Mouse (Mus musculus) midbrain, embryonic 15.5 days (tissue): ENCODE measurements around the gene Plb1. TPM values are rescaled to one million over a fixed set of nuclear protein-coding genes. Genes with fewer than 3 reads are reported as not detected.

Experiments used
- ATAC-seq: fragments of 200-750 bp; cut with Nextera tagmentation; replicated peaks from 2 replicates; pipeline ENCODE4 v1.8.0; 2017; ENCODE audit warnings: moderate TSS enrichment
- H3K27ac ChIP-seq: fragments of 300-500 bp; sonication (generic); 2 replicates; pipeline ENCODE4 v1.5.1; 2015; ENCODE audit warnings: mild to moderate bottlenecking, inconsistent platforms
- H3K27me3 ChIP-seq: fragments of 300-500 bp; sonication (generic); replicated peaks from 2 replicates; pipeline ENCODE4 v1.6.1; 2015; ENCODE audit warnings: inconsistent platforms
- H3K36me3 ChIP-seq: fragments of 300-500 bp; sonication (generic); replicated peaks from 2 replicates; pipeline ENCODE4 v1.6.1; 2015; ENCODE audit warnings: inconsistent platforms
- H3K4me1 ChIP-seq: fragments of 300-500 bp; sonication (generic); 2 replicates; pipeline ENCODE4 v1.6.1; 2015; ENCODE audit warnings: inconsistent platforms
- H3K4me2 ChIP-seq: fragments of 300-500 bp; sonication (generic); 2 replicates; pipeline ENCODE4 v1.6.1; 2015; ENCODE audit warnings: inconsistent platforms, mild to moderate bottlenecking, moderate library complexity
- H3K4me3 ChIP-seq: fragments of 300-500 bp; sonication (generic); 2 replicates; pipeline ENCODE4 v1.5.1; 2015; ENCODE audit warnings: mild to moderate bottlenecking, inconsistent platforms
- H3K9ac ChIP-seq: fragments of 300-500 bp; sonication (generic); 2 replicates; pipeline ENCODE4 v1.6.1; 2015; ENCODE audit warnings: mild to moderate bottlenecking, inconsistent platforms
- H3K9me3 ChIP-seq: fragments of 300-500 bp; sonication (generic); 2 replicates; pipeline ENCODE4 v1.6.1; 2016; ENCODE audit warnings: inconsistent platforms
- WGBS: fragments of 180-500 bp; shearing (Covaris S2); methylation state at CpG from one replicate; pipeline ENCODE4 v1.1.7; 2015; ENCODE audit warnings: mixed read lengths; 5-methylcytosine and 5-hydroxymethylcytosine counted together
- polyA plus RNA-seq: library from polyadenylated mRNA; unstranded; fragments of >200 nt; fragmentation: Nextera tagmentation; extraction: Ambion mirVana; gene quantifications from 2 replicates; pipeline ENCODE4 v1.2.1, GENCODE M21; 2015

Gene Plb1
- polyA plus RNA-seq, 1 experiment from 2014 or later = 0.12 TPM

GRCm38 (mm10) chr5:32340246-32340645, 107.7 kb downstream of the Plb1 start:
- no peaks in the 10 kb centered on the region for H3K27me3 ChIP-seq
- no peak for ATAC-seq
- WGBS = 79% methylated on average over 1 of the region's 1 CpGs
- no peaks in the 10 kb centered on the region for H3K9me3 ChIP-seq
- H3K27ac ChIP-seq = no peak overlapping the region
- H3K4me2 ChIP-seq = no peak overlapping the region
- H3K4me1 ChIP-seq = peaks cover 2% of the 10 kb centered on the region
- H3K4me3 ChIP-seq = no peak overlapping the region
- no peaks in the 10 kb centered on the region for H3K36me3 ChIP-seq
- no peak overlapping the region for H3K9ac ChIP-seq

DNA sequence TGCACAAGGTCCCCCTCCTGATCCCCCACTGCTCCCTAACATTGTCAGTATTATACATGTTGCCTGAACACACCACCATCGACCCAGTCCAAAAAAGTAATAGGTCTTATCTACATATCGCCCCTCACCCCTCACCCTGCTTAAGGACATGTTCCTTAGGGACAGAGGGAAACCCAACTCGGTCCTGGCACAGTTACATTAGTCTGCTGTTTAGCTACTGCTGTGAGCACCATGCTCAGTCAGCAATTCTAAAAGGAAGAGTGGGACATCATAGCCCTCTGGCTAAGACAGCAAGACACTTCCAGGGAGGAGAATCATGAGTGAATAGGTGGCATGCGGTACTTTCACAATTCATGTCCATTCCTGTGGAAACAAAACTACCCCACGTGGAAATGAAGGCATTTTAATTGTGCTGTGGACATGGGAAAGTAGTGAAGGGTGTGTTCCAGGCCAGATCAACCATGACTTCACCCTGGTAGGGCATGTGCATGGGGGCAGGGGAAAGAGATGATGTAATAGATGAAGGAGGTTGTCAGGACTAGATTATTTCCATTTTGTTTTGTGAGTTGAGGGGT, 110.3 kb downstream of the Plb1 start:
- no peaks in the 10 kb centered on the region for H3K36me3 ChIP-seq
- H3K4me1 ChIP-seq = no peaks in the 10 kb centered on the region
- H3K4me2 ChIP-seq = no peak overlapping the region
- H3K27me3 ChIP-seq = no peaks in the 10 kb centered on the region
- H3K9ac ChIP-seq = no peak overlapping the region
- no peak for ATAC-seq
- no peak overlapping the region for H3K27ac ChIP-seq
- 70% methylated on average over 5 of the region's 5 CpGs for WGBS
- H3K9me3 ChIP-seq = no peaks in the 10 kb centered on the region
- H3K4me3 ChIP-seq = no peak overlapping the region

- H3K27me3 ChIP-seq = no peaks in the 10 kb centered on the region
- no peak overlapping the region for H3K9ac ChIP-seq
- ATAC-seq = peak; percentile 78
- no peaks in the 10 kb centered on the region for H3K36me3 ChIP-seq
- no peaks in the 10 kb centered on the region for H3K9me3 ChIP-seq
- WGBS = 40% methylated on average over 10 of the region's 10 CpGs
- H3K27ac ChIP-seq = peak overlapping the region; percentile 34; the same call in 1 of the 2 replicates
- no peak overlapping the region for H3K4me3 ChIP-seq
- no peaks in the 10 kb centered on the region for H3K4me1 ChIP-seq
- no peak overlapping the region for H3K4me2 ChIP-seq
Measured at GRCm38 (mm10) chr5:32346025-32346912, 113.8 kb downstream of the Plb1 start.

GRCm38 (mm10) chr5:32349718-32350117, 117.2 kb downstream of the Plb1 start:
- no peak for ATAC-seq
- H3K4me3 ChIP-seq = no peak overlapping the region
- no peak overlapping the region for H3K9ac ChIP-seq
- 91% methylated on average over 3 of the region's 3 CpGs for WGBS
- H3K27ac ChIP-seq = no peak overlapping the region
- no peaks in the 10 kb centered on the region for H3K36me3 ChIP-seq
- no peak overlapping the region for H3K4me2 ChIP-seq
- no peaks in the 10 kb centered on the region for H3K9me3 ChIP-seq
- no peaks in the 10 kb centered on the region for H3K4me1 ChIP-seq
- H3K27me3 ChIP-seq = no peaks in the 10 kb centered on the region

DNA sequence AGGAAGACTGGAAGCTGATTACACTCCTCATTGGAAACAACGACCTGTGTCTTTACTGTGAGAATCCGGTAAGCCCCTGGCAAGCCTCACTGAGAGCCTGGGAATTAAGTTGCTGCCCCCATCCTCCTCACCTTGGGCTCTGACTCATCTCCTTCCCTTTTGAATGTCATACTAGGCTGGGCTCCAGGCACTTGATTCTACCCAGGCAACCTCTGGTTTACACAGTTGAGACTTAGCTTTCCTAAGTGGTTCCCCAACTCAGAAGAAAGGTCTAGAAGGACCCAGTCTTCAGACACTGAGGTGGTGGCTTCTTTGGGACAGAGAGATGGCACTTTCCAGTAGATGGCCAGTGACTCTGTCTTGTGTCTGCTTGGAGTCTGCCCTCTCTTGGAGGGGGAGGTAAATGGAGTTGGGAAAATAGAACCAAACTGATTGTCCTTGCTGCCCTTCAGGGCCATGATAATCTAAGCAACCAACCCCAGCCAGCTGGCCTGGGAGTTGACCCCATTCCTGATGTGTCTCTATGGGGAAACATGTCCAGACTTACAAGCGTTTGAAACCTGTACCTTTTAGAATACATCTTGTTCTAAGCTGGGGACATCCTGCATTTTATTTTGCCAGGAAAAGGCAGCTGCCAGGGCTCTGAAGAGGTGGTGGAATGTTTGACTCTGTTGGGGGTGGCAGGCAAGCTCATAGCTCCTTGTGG, 118.2 kb downstream of the Plb1 start:
- no peak for ATAC-seq
- WGBS = 80% methylated on average over 3 of the region's 3 CpGs
- H3K27ac ChIP-seq = no peak overlapping the region
- no peaks in the 10 kb centered on the region for H3K27me3 ChIP-seq
- no peak overlapping the region for H3K4me2 ChIP-seq
- no peaks in the 10 kb centered on the region for H3K36me3 ChIP-seq
- no peaks in the 10 kb centered on the region for H3K9me3 ChIP-seq
- H3K4me3 ChIP-seq = no peak overlapping the region
- H3K9ac ChIP-seq = no peak overlapping the region
- H3K4me1 ChIP-seq = no peaks in the 10 kb centered on the region

- no peaks in the 10 kb centered on the region for H3K9me3 ChIP-seq
- H3K36me3 ChIP-seq = no peaks in the 10 kb centered on the region
- no peak overlapping the region for H3K4me3 ChIP-seq
- WGBS = 84% methylated on average over 4 of the region's 4 CpGs
- H3K27me3 ChIP-seq = no peaks in the 10 kb centered on the region
- no peaks in the 10 kb centered on the region for H3K4me1 ChIP-seq
- no peak overlapping the region for H3K9ac ChIP-seq
- no peak for ATAC-seq
- H3K27ac ChIP-seq = no peak overlapping the region
- H3K4me2 ChIP-seq = no peak overlapping the region
Measured at GRCm38 (mm10) chr5:32351721-32352465, 119.4 kb downstream of the Plb1 start.

DNA sequence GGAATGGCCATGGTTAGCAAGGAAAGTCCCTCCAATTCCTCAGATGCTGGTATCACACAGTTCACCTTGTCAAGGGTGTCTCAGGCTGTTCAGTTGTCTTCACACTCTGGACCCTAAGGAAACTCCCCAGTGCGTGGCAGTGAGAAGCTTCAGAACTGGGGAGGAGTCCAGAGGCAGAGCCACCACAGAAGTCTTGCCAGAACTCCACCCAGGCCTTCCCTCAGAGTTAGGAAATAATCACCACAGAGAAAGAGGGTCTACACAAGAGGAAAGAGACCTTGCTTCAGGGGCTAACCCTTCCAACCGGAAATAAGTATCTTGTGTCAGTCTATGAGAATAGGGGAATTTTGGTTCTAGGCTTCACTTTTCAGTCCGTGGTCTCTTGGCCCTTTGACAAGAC, 120.3 kb downstream of the Plb1 start:
- Histone ChIP-seq H3K4me2 (no peak overlapping the region), H3K36me3 (no peaks in the 10 kb centered on the region), H3K4me3 (no peak overlapping the region), H3K27me3 (no peaks in the 10 kb centered on the region), H3K9ac (no peak overlapping the region), H3K4me1 (no peaks in the 10 kb centered on the region), H3K27ac (no peak overlapping the region), H3K9me3 (no peaks in the 10 kb centered on the region)
- ATAC-seq = no peak
- whole genome bisulfite sequencing = 90% methylated on average over 3 of the region's 3 CpGs

GRCm38 (mm10) chr5:32353280-32353679, 120.8 kb downstream of the Plb1 start:
- no peak overlapping the region for H3K27ac ChIP-seq
- H3K27me3 ChIP-seq = no peaks in the 10 kb centered on the region
- no peak overlapping the region for H3K9ac ChIP-seq
- WGBS = 80% methylated on average over 2 of the region's 2 CpGs
- no peak for ATAC-seq
- no peak overlapping the region for H3K4me3 ChIP-seq
- H3K36me3 ChIP-seq = no peaks in the 10 kb centered on the region
- H3K4me2 ChIP-seq = no peak overlapping the region
- H3K9me3 ChIP-seq = no peaks in the 10 kb centered on the region
- H3K4me1 ChIP-seq = no peaks in the 10 kb centered on the region

DNA sequence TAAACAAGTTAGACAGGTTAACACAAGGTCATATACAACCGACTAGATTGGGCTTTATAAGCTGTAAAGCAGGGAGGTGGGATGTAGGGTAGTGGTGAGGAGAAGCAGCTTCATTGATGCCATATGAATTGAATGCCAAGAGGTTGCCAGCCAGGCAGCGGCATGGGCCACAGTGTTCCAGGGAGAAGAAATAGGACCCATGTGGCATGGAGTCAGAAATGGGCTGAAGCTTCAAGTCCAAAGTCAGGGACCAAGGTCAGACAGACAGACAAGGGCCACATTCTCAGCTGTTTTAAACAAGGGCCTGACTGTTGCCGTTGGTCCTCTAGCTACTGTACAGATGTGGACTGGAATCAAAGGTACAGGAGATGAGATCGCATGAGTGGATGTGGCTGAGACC, 128.0 kb downstream of the Plb1 start:
- ATAC-seq = no peak
- Histone ChIP-seq H3K4me3 (no peak overlapping the region), H3K27ac (no peak overlapping the region), H3K36me3 (no peaks in the 10 kb centered on the region), H3K9ac (no peak overlapping the region), H3K9me3 (no peaks in the 10 kb centered on the region), H3K27me3 (0 out of 2 replicates have a peak, but pooled peaks cover 4% of the 10 kb centered on the region), H3K4me2 (no peak overlapping the region), H3K4me1 (no peaks in the 10 kb centered on the region)
- 90% methylated on average over 4 of the region's 4 CpGs for WGBS

DNA sequence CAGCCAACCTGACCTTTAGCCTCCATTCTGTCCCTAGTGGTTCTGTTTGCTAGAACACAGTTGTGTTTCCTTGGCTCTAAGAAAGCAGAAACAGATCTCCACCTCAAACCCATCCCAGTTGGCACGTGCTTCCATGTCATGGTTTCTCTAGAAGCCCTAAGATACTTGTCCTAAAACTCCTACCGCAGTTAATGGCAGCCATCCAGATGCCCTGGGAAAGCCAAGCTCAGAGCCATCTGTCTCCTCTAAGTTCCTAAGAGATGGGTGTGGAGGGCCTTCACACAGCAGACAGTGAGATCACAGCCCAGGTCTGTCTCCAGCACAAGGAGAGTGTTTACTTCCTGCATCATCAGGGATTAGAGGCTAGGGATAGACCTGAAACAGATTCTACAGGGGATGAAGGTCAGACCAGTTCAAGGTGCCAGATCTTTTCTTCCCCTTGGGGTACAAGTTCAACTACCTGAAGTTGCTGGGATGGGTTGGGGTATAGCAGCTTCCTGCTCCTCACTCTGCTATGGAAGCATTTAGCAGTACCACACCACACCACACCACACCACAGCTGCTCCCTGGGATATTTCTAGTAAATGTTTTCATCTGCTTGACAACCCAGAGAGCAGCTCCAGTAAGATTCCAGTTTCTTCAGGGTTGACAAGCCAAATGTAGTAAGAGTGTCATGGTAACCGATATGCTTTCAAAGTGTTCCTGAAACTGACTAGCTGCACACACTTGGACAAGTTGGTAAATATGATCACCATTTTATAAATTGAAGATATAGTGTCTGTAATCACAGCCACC, 129.1 kb downstream of the Plb1 start:
- H3K9me3 ChIP-seq = no peaks in the 10 kb centered on the region

DNA sequence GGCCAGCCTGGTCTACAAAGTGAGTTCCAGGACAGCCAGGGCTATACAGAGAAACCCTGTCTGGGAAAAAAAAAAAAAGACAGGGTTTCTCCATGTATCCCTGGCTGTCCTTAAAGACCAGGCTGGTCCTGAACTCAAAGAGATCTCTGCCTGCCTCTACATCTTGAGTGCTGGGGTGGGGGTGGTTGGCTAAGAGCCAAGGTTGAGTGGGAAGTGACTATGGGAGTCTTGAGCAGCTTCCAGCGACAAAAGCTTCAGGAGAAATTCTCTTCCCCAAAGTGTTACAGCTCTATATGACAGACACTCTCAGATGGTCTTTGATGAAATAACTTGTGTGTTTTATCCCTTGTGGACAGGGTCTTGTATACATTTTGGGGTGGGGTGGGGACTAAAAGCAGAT, 136.9 kb downstream of the Plb1 start:
- Histone ChIP-seq H3K9ac (no peak overlapping the region), H3K9me3 (no peaks in the 10 kb centered on the region), H3K36me3 (no peaks in the 10 kb centered on the region), H3K27me3 (no peaks in the 10 kb centered on the region; the same call in 1 of the 2 replicates), H3K4me1 (no peaks in the 10 kb centered on the region), H3K4me2 (no peak overlapping the region), H3K27ac (no peak overlapping the region), H3K4me3 (no peak overlapping the region)
- ATAC-seq = no peak
- WGBS = 89% methylated on average over 1 of the region's 1 CpGs

More for the DNA sequence above, 129.1 kb downstream of the Plb1 start:
- H3K4me2 ChIP-seq = no peak overlapping the region
- H3K36me3 ChIP-seq = no peaks in the 10 kb centered on the region
- 91% methylated on average over 3 of the region's 3 CpGs for WGBS
- ATAC-seq = no peak
- no peak overlapping the region for H3K9ac ChIP-seq
- H3K4me1 ChIP-seq = no peaks in the 10 kb centered on the region
- H3K4me3 ChIP-seq = no peak overlapping the region
- 0 out of 2 replicates have a peak, but pooled peaks cover 4% of the 10 kb centered on the region for H3K27me3 ChIP-seq
- H3K27ac ChIP-seq = no peak overlapping the region
